18 mouse cellular contexts compared by ENCODE assay signal in the genomic region with DNA sequence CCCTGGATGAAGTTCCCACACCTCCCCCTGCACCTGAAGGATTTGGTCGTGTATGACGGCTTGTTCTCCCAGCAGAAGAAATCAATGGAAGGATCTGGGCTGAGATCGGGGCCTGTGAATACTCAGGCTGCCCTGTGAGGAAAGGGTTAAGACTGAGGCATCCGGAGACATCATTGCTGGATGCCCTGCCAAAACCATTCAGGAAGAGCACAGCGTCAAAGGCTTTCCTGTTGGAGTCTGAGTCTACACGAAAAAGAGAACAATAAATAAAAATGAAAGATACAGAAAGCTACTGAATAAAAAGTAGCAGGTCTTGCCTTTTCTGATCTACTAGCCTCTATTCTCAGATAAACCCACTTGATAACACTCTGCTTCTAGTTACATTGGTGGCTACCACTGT.
DNase-seq lines count a peak whose midpoint lies in the region; ATAC-seq and TF ChIP-seq lines count a peak whose summit lies in the region.
"Had no signal": no experiment of that assay in that cellular context is flagged by ENCODE, and none has a peak within 500 bp of the region (broad histone marks: within the 10 kb centered on the region; RNA-seq: fewer than 3 reads in every experiment).

No protein-coding gene starts in this region.

- no peak overlapping the region for H3K4me2 ChIP-seq in lung, embryonic 14.5 days
- H3K4me2 ChIP-seq: embryonic facial prominence, embryonic 12.5 days; limb, embryonic 15.5 days had no signal

- DNase-seq in heart, postnatal 4 days, result peak; percentile 6
- no peak for DNase-seq in heart, adult 11 months
- peak; percentile 46 for DNase-seq in lung, embryonic 14.5 days
- DNase-seq in lung, adult 2 months, result no peak
- peak; percentile 13 for DNase-seq in brain, embryonic 14.5 days (ENCODE audit: low read depth)
- DNase-seq in left cerebral cortex, adult 18-20 months (ENCODE audit: low spot score in 2 of 2), result no peak
- DNase-seq: cerebellum, postnatal 25 days; gastrocnemius, postnatal 14 days; liver, postnatal 0 days; spleen, adult 18-20 months; thymus, postnatal 25 days had no signal

- no peaks in the 10 kb centered on the region for H3K27me3 ChIP-seq in lung, embryonic 14.5 days (ENCODE audit: insufficient read depth, low read length)
- H3K27me3 ChIP-seq: CH12.LX; embryonic facial prominence, embryonic 12.5 days; limb, embryonic 15.5 days had no signal

- WGBS in lung, embryonic 14.5 days, result 32% methylated on average over 6 of the region's 6 CpGs
- 15% methylated on average over 6 of the region's 6 CpGs for WGBS in lung, adult 2 months

- no peak for ATAC-seq in lung, embryonic 14.5 days (ENCODE audit: insufficient read depth)
- ATAC-seq in hematopoietic stem cell, adult 5-6 weeks (replicated peaks in 1 of 2; ENCODE audit: insufficient read depth in 1 of 2, low FRiP score in 2 of 2, low TSS enrichment in 1 of 2, low read depth in 1 of 2, poor library complexity in 2 of 2, severe bottlenecking in 2 of 2), result peak; percentile 100
- ATAC-seq: activated CD4-positive, CD25-positive, alpha-beta regulatory T cell, adult 4 months; liver, postnatal 0 days had no signal

- H3K9ac ChIP-seq in lung, embryonic 14.5 days, result no peak overlapping the region
- H3K9ac ChIP-seq: embryonic facial prominence, embryonic 12.5 days; limb, embryonic 15.5 days; liver, postnatal 0 days had no signal

- no peak overlapping the region for H3K27ac ChIP-seq in lung, embryonic 14.5 days (ENCODE audit: low read depth)
- H3K27ac ChIP-seq: embryonic facial prominence, embryonic 12.5 days; hindbrain, embryonic 10.5 days; limb, embryonic 15.5 days; midbrain, embryonic 10.5 days had no signal

- no peaks in the 10 kb centered on the region for H3K36me3 ChIP-seq in lung, embryonic 14.5 days (ENCODE audit: insufficient read depth)
- H3K36me3 ChIP-seq: embryonic facial prominence, embryonic 12.5 days; hindbrain, embryonic 10.5 days; limb, embryonic 15.5 days; midbrain, embryonic 10.5 days had no signal

- no peak for TF ChIP-seq CTCF in lung, embryonic 14.5 days (IDR thresholded peaks at IDR 0.05; ENCODE audit: low read depth)
- no peak for TF ChIP-seq CTCF in lung, adult 2 months (IDR thresholded peaks at IDR 0.05; ENCODE audit: insufficient read depth, low read length)
- TF ChIP-seq CTCF in brain, embryonic 14.5 days (IDR thresholded peaks at IDR 0.05; ENCODE audit: borderline replicate concordance, extremely low read depth, insufficient read depth, insufficient read length), result no peak

- no peak for TF ChIP-seq POLR2A in lung, adult 2 months (IDR thresholded peaks at IDR 0.05; ENCODE audit: borderline replicate concordance, extremely low read depth, low read depth, low read length)
- TF ChIP-seq POLR2A in brain, embryonic 14.5 days (IDR thresholded peaks at IDR 0.05; ENCODE audit: borderline replicate concordance, extremely low read depth, insufficient read depth, insufficient read length, poor library complexity, severe bottlenecking), result no peak

- no peaks in the 10 kb centered on the region for H3K9me3 ChIP-seq in lung, embryonic 14.5 days (ENCODE audit: low read depth, low read length)
- H3K9me3 ChIP-seq: embryonic facial prominence, embryonic 12.5 days; hindbrain, embryonic 10.5 days; limb, embryonic 15.5 days; midbrain, embryonic 10.5 days had no signal

- no peak overlapping the region for H3K4me3 ChIP-seq in lung, embryonic 14.5 days (ENCODE audit: low read depth, low read length)
- H3K4me3 ChIP-seq in lung, adult 2 months (replicated peaks; ENCODE audit: extremely low read depth, low read depth, low read length), result no peak overlapping the region
- H3K4me3 ChIP-seq: embryonic facial prominence, embryonic 12.5 days; hindbrain, embryonic 10.5 days; limb, embryonic 15.5 days; midbrain, embryonic 10.5 days had no signal

- no peaks in the 10 kb centered on the region for H3K4me1 ChIP-seq in lung, embryonic 14.5 days (ENCODE audit: insufficient read depth)
- H3K4me1 ChIP-seq in lung, adult 2 months (ENCODE audit: control insufficient read depth, insufficient read depth, low read length), result no peaks in the 10 kb centered on the region; the same call in 1 of the 2 replicates
- H3K4me1 ChIP-seq: embryonic facial prominence, embryonic 12.5 days; hindbrain, embryonic 10.5 days; limb, embryonic 15.5 days; midbrain, embryonic 10.5 days had no signal

Comparison
In these comparisons a context has a peak if more than half of its experiments do, and no peak if none do; other contexts are left out.
1. DNase-seq: peak in heart, postnatal 4 days (single experiment), lung, embryonic 14.5 days (single experiment) and brain, embryonic 14.5 days (single experiment); none in heart, adult 11 months (single experiment), lung, adult 2 months (single experiment) and left cerebral cortex, adult 18-20 months (0 of 2).